In genomic region chr17:89062348-89062949, GRCm38 (mm10) we compare ENCODE assay signal across 19 mouse cellular contexts.
DNase-seq lines count a peak whose midpoint lies in the region; ATAC-seq lines count a peak whose summit lies in the region.
"Had no signal": no experiment of that assay in that cellular context is flagged by ENCODE, and none has a peak within 500 bp of the region (broad histone marks: within the 10 kb centered on the region; RNA-seq: fewer than 3 reads in every experiment).

No protein-coding gene starts in this region.

- H3K27me3 ChIP-seq in kidney, embryonic 16.5 days (ENCODE audit: insufficient read depth, low read length), result no peaks in the 10 kb centered on the region
- H3K27me3 ChIP-seq: embryonic facial prominence, embryonic 15.5 days; limb, embryonic 12.5 days had no signal

- WGBS in kidney, embryonic 16.5 days, result 51% methylated on average over 8 of the region's 8 CpGs

- H3K4me3 ChIP-seq in kidney, embryonic 16.5 days (ENCODE audit: low read length), result no peak overlapping the region
- H3K4me3 ChIP-seq: embryonic facial prominence, embryonic 15.5 days; limb, embryonic 12.5 days had no signal

- H3K4me1 ChIP-seq in kidney, embryonic 16.5 days (ENCODE audit: insufficient read depth, low read length), result peaks cover 12% of the 10 kb centered on the region
- H3K4me1 ChIP-seq: embryonic facial prominence, embryonic 15.5 days had no signal

- H3K36me3 ChIP-seq in kidney, embryonic 16.5 days (ENCODE audit: insufficient read depth, low read length), result no peaks in the 10 kb centered on the region
- H3K36me3 ChIP-seq: embryonic facial prominence, embryonic 15.5 days; limb, embryonic 12.5 days had no signal

- no peaks in the 10 kb centered on the region for H3K9me3 ChIP-seq in kidney, embryonic 16.5 days (ENCODE audit: low read length)
- H3K9me3 ChIP-seq: embryonic facial prominence, embryonic 15.5 days; limb, embryonic 12.5 days had no signal

- no peak overlapping the region for H3K27ac ChIP-seq in kidney, embryonic 16.5 days (ENCODE audit: low read length)
- H3K27ac ChIP-seq: embryonic facial prominence, embryonic 15.5 days; limb, embryonic 12.5 days; liver, embryonic 14.5 days had no signal

- peak; percentile 49; the same call in 1 of the 2 replicates for ATAC-seq in kidney, embryonic 16.5 days (ENCODE audit: low FRiP score, low TSS enrichment)
- peak; percentile 40 to 65 for ATAC-seq in hematopoietic stem cell, adult 5-6 weeks (replicated peaks in 1 of 2; ENCODE audit: insufficient read depth in 1 of 2, low FRiP score in 2 of 2, low TSS enrichment in 1 of 2, low read depth in 1 of 2, poor library complexity in 2 of 2, severe bottlenecking in 2 of 2)
- ATAC-seq: activated CD4-positive, CD25-positive, alpha-beta regulatory T cell, adult 4 months; forebrain, embryonic 16.5 days; inflammation-experienced regulatory T-cells, adult 6 months; midbrain, embryonic 16.5 days had no signal

- H3K4me2 ChIP-seq in kidney, embryonic 16.5 days (replicated peaks; ENCODE audit: low read depth, low read length), result no peak overlapping the region
- H3K4me2 ChIP-seq: embryonic facial prominence, embryonic 15.5 days; limb, embryonic 12.5 days had no signal

- no peak overlapping the region for H3K9ac ChIP-seq in kidney, embryonic 16.5 days (replicated peaks; ENCODE audit: low read length)
- H3K9ac ChIP-seq: embryonic facial prominence, embryonic 15.5 days; limb, embryonic 12.5 days; liver, embryonic 14.5 days had no signal

- DNase-seq in kidney, postnatal 25 days, result no peak
- peak; percentile 10 for DNase-seq in retina, postnatal 1 day
- no peak for DNase-seq in retina, embryonic 14.5 days (ENCODE audit: low spot score)
- DNase-seq in urinary bladder, postnatal 14 days (ENCODE audit: low spot score), result no peak
- DNase-seq in embryo, embryonic 10 days (ENCODE audit: low spot score), result no peak
- DNase-seq: adrenal gland, postnatal 14 days; cerebellum, adult 11-12 months; cerebellum, postnatal 14 days; layer of hippocampus, adult 9-11 months; thymus, postnatal 14 days had no signal
